Mouse (Mus musculus): Measurements from ENCODE around the gene Pla2g6.

GRCm38 (mm10) chr15:79288387-79288786 lies 39.8 kb downstream of the Pla2g6 start:
- TF ChIP-seq CTCF (conservative IDR thresholded peaks at IDR 0.05 in 1 of 2, IDR thresholded peaks at IDR 0.05 in 1 of 2; ENCODE audit: low read depth in 2 of 2, low read length in 2 of 2) (no peak), POLR2A (IDR thresholded peaks at IDR 0.05; ENCODE audit: low read depth, low read length) (no peak), ZNF384 (IDR thresholded peaks at IDR 0.05; ENCODE audit: low read depth, low read length) (no peak), JUN (IDR thresholded peaks at IDR 0.05; ENCODE audit: insufficient read depth, low read depth, low read length) (no peak), EP300 (IDR thresholded peaks at IDR 0.05; ENCODE audit: low read length) (no peak), E2F4 (IDR thresholded peaks at IDR 0.05; ENCODE audit: insufficient replicate concordance, low read depth, low read length) (no peak), GABPA (IDR thresholded peaks at IDR 0.05; ENCODE audit: insufficient replicate concordance, low read depth, low read length) (no peak), MYC (IDR thresholded peaks at IDR 0.05; ENCODE audit: low read depth, low read length) (no peak), ZMIZ1 (IDR thresholded peaks at IDR 0.05; ENCODE audit: low read depth, low read length) (no peak), HCFC1 (IDR thresholded peaks at IDR 0.05; ENCODE audit: low read depth, low read length) (no peak), CHD2 (IDR thresholded peaks at IDR 0.05; ENCODE audit: low read length) (no peak), USF1 (IDR thresholded peaks at IDR 0.05; ENCODE audit: low read depth, low read length) (no peak)
